Mouse (Mus musculus): ENCODE measurements around the gene Atp8b3. TPM values are rescaled to one million over a fixed set of nuclear protein-coding genes. Genes with fewer than 3 reads are reported as not detected.

Atp8b3 gene
- polyA plus RNA-seq, 1 experiment = 1,123 TPM

- peaks cover 8% of the 10 kb centered on the region; the same call in 1 of the 2 replicates for H3K4me1 ChIP-seq (ENCODE audit: control insufficient read depth, insufficient read depth, low read length)
- no peak overlapping the region for H3K4me3 ChIP-seq (ENCODE audit: control insufficient read depth, low read depth, low read length)
- H3K36me3 ChIP-seq (ENCODE audit: control insufficient read depth, insufficient read depth, low read length) = no peaks in the 10 kb centered on the region
- TF ChIP-seq CTCF (IDR thresholded peaks at IDR 0.05; ENCODE audit: control insufficient read depth, insufficient read depth, insufficient replicate concordance, low read depth, low read length) = no peak
- no peak for TF ChIP-seq POLR2A (IDR thresholded peaks at IDR 0.05; ENCODE audit: control insufficient read depth, low read depth, low read length)
- peaks cover 7% of the 10 kb centered on the region for H3K27me3 ChIP-seq (ENCODE audit: control insufficient read depth, insufficient read depth, low read length)
- no peak overlapping the region for H3K27ac ChIP-seq (ENCODE audit: control insufficient read depth, insufficient read depth, low read depth, low read length)
Measured at GRCm38 (mm10) chr10:80503599-80504220, 35.2 kb downstream of the Atp8b3 start.

- Histone ChIP-seq H3K27me3 (ENCODE audit: control insufficient read depth, insufficient read depth, low read length) (peaks cover 7% of the 10 kb centered on the region), H3K4me3 (ENCODE audit: control insufficient read depth, low read depth, low read length) (no peak overlapping the region), H3K27ac (ENCODE audit: control insufficient read depth, insufficient read depth, low read depth, low read length) (no peak overlapping the region), H3K4me1 (ENCODE audit: control insufficient read depth, insufficient read depth, low read length) (peaks cover 8% of the 10 kb centered on the region; the same call in 1 of the 2 replicates), H3K36me3 (ENCODE audit: control insufficient read depth, insufficient read depth, low read length) (no peaks in the 10 kb centered on the region)
- no peak for TF ChIP-seq POLR2A (IDR thresholded peaks at IDR 0.05; ENCODE audit: control insufficient read depth, low read depth, low read length)
- TF ChIP-seq CTCF (IDR thresholded peaks at IDR 0.05; ENCODE audit: control insufficient read depth, insufficient read depth, insufficient replicate concordance, low read depth, low read length) = no peak
Measured at GRCm38 (mm10) chr10:80502819-80503314, 36.1 kb downstream of the Atp8b3 start.

DNA sequence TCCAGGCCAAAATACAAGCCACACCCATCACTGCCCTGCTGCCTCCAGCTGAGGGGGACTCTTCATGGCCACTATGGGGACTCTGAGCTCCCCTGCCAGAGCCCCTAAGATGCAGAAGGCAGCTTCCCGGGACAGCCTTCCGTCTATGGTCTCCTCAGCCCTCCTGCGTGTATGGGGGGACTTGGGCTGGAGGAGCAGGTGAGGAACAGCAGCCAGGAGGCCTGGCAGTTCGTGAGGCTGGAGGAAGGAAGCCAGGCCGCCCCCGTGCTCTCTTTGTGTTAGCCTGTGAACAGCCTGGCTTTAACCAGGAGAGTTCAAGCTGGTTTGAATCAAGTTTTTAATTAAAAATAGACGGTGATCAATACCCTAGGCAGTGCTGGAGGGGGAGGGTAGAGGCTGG is 36.6 kb downstream of the Atp8b3 start:
- TF ChIP-seq POLR2A (IDR thresholded peaks at IDR 0.05; ENCODE audit: control insufficient read depth, low read depth, low read length) = no peak
- no peak for TF ChIP-seq CTCF (IDR thresholded peaks at IDR 0.05; ENCODE audit: control insufficient read depth, insufficient read depth, insufficient replicate concordance, low read depth, low read length)
- Histone ChIP-seq H3K36me3 (ENCODE audit: control insufficient read depth, insufficient read depth, low read length) (no peaks in the 10 kb centered on the region), H3K27ac (ENCODE audit: control insufficient read depth, insufficient read depth, low read depth, low read length) (no peak overlapping the region), H3K4me1 (ENCODE audit: control insufficient read depth, insufficient read depth, low read length) (peaks cover 8% of the 10 kb centered on the region; the same call in 1 of the 2 replicates), H3K4me3 (ENCODE audit: control insufficient read depth, low read depth, low read length) (no peak overlapping the region), H3K27me3 (ENCODE audit: control insufficient read depth, insufficient read depth, low read length) (peaks cover 7% of the 10 kb centered on the region)

- Histone ChIP-seq H3K4me1 (ENCODE audit: control insufficient read depth, insufficient read depth, low read length) (peaks cover 13% of the 10 kb centered on the region), H3K27me3 (ENCODE audit: control insufficient read depth, insufficient read depth, low read length) (peaks cover 7% of the 10 kb centered on the region), H3K4me3 (ENCODE audit: control insufficient read depth, low read depth, low read length) (no peak overlapping the region), H3K36me3 (ENCODE audit: control insufficient read depth, insufficient read depth, low read length) (no peaks in the 10 kb centered on the region), H3K27ac (ENCODE audit: control insufficient read depth, insufficient read depth, low read depth, low read length) (no peak overlapping the region)
- TF ChIP-seq POLR2A (IDR thresholded peaks at IDR 0.05; ENCODE audit: control insufficient read depth, low read depth, low read length) (no peak), CTCF (IDR thresholded peaks at IDR 0.05; ENCODE audit: control insufficient read depth, insufficient read depth, insufficient replicate concordance, low read depth, low read length) (no peak)
Measured at GRCm38 (mm10) chr10:80496421-80496820, 42.5 kb downstream of the Atp8b3 start.

GRCm38 (mm10) chr10:80495901-80496300 is 43.0 kb downstream of the Atp8b3 start:
- TF ChIP-seq POLR2A (IDR thresholded peaks at IDR 0.05; ENCODE audit: control insufficient read depth, low read depth, low read length) = no peak
- no peak for TF ChIP-seq CTCF (IDR thresholded peaks at IDR 0.05; ENCODE audit: control insufficient read depth, insufficient read depth, insufficient replicate concordance, low read depth, low read length)
- peaks cover 18% of the 10 kb centered on the region for H3K4me1 ChIP-seq (ENCODE audit: control insufficient read depth, insufficient read depth, low read length)
- no peaks in the 10 kb centered on the region for H3K36me3 ChIP-seq (ENCODE audit: control insufficient read depth, insufficient read depth, low read length)
- H3K27ac ChIP-seq (ENCODE audit: control insufficient read depth, insufficient read depth, low read depth, low read length) = no peak overlapping the region
- peaks cover 9% of the 10 kb centered on the region for H3K27me3 ChIP-seq (ENCODE audit: control insufficient read depth, insufficient read depth, low read length)
- H3K4me3 ChIP-seq (ENCODE audit: control insufficient read depth, low read depth, low read length) = no peak overlapping the region

DNA sequence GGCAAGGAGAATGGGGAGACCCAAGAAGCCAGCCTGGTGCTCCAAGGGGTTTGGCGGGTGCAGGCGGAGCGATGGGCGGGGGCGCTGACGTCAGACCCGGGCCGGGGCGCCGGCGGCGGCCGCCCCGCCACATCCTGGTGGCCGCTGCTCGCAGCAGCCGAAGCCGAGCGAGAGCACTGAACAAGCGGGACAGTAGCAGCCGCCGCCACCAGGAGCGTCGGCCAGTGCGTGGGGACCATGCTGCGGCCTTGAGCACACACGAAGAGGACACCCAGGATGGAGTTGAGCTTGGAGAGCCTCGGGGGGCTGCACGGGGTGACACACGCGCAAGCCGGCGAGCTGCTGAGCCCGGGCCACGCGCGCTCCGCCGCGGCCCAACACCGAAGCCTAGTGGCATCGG is 44.2 kb downstream of the Atp8b3 start, which contains the start of gene Onecut3:
Gene Onecut3 (plus strand): TSS at position 104 of the 400 bp plus-strand sequence.
- H3K4me3 ChIP-seq (ENCODE audit: control insufficient read depth, low read depth, low read length) = peak within 1 kb of the TSS; percentile 5; the same call in 1 of the 2 replicates
- no peak for TF ChIP-seq CTCF (IDR thresholded peaks at IDR 0.05; ENCODE audit: control insufficient read depth, insufficient read depth, insufficient replicate concordance, low read depth, low read length)
- TF ChIP-seq POLR2A (IDR thresholded peaks at IDR 0.05; ENCODE audit: control insufficient read depth, low read depth, low read length) = no peak
- peaks cover 25% of the 10 kb centered on the region for H3K4me1 ChIP-seq (ENCODE audit: control insufficient read depth, insufficient read depth, low read length)
- no peak within 1 kb of the TSS for H3K27ac ChIP-seq (ENCODE audit: control insufficient read depth, insufficient read depth, low read depth, low read length)
- no peaks in the 10 kb centered on the region for H3K36me3 ChIP-seq (ENCODE audit: control insufficient read depth, insufficient read depth, low read length)
- peaks cover 11% of the 10 kb centered on the region for H3K27me3 ChIP-seq (ENCODE audit: control insufficient read depth, insufficient read depth, low read length)

- peaks cover 17% of the 10 kb centered on the region for H3K4me1 ChIP-seq (ENCODE audit: control insufficient read depth, insufficient read depth, low read length)
- no peak overlapping the region for H3K27ac ChIP-seq (ENCODE audit: control insufficient read depth, insufficient read depth, low read depth, low read length)
- no peak for TF ChIP-seq CTCF (IDR thresholded peaks at IDR 0.05; ENCODE audit: control insufficient read depth, insufficient read depth, insufficient replicate concordance, low read depth, low read length)
- TF ChIP-seq POLR2A (IDR thresholded peaks at IDR 0.05; ENCODE audit: control insufficient read depth, low read depth, low read length) = no peak
- peaks cover 7% of the 10 kb centered on the region for H3K27me3 ChIP-seq (ENCODE audit: control insufficient read depth, insufficient read depth, low read length)
- no peak overlapping the region for H3K4me3 ChIP-seq (ENCODE audit: control insufficient read depth, low read depth, low read length)
- no peaks in the 10 kb centered on the region for H3K36me3 ChIP-seq (ENCODE audit: control insufficient read depth, insufficient read depth, low read length)
Measured at GRCm38 (mm10) chr10:80490051-80490450, 48.9 kb downstream of the Atp8b3 start.

Measured in testis, adult 2 months (tissue).